In the genomic region with DNA sequence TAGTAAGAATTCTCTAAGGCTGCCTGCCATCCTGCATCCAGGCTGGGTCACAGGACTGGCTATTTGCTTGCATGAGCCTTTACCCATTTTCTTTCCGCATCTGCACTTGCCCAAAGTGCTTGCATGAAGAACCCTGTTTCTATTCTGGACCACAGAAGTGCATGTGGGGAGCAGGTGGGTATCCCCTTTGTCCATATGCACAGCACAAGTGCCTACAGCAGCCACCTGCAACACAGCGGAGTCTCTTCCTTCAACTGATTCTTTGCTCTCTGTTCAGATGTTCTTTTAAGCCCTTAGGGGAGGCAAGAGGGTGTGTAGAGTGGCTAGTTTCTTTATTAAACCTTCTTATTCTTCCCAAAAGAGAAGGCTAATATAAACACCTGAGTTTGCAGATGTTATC, we compare ENCODE assay signal across 8 mouse cellular contexts.
"Had no signal": no experiment of that assay in that cellular context is flagged by ENCODE, and none has a peak within 500 bp of the region (broad histone marks: within the 10 kb centered on the region; RNA-seq: fewer than 3 reads in every experiment).

No protein-coding gene starts in this region.

- DNase-seq: kidney, adult 2 months; kidney, postnatal 36 days; layer of hippocampus, postnatal 36 days; liver, embryonic 13.5 days; lung, adult 2 months; lung, postnatal 14 days; lung, postnatal 4 days; retina, postnatal 1 day had no signal
